Mouse (Mus musculus) left cerebral cortex, postnatal 10 days (tissue): ENCODE measurements around the gene Akap2. TPM values are rescaled to one million over a fixed set of nuclear protein-coding genes. Genes with fewer than 3 reads are reported as not detected.

Experiments
- DNase-seq, 2 experiments: peaks; one replicate each; pipeline ENCODE4 v3.0.0; 2021 to 2022; ENCODE audit warnings: low spot score in 2 of 2, mixed read lengths in 1 of 2; ENCODE audit errors: extremely low spot score in 1 of 2
- intact Hi-C: fragments of 180-260 bp; cut with DNase I; formaldehyde crosslinking; loops from one replicate; pipeline ENCODE4 v1.15.1; 2025
- total RNA-seq, 2 experiments: library from RNA; stranded (reverse); gene quantifications; 2 replicates each; pipeline ENCODE4 v1.2.3; 2021

The Akap2 gene
- total RNA-seq, 2 experiments from 2014 or later, result 36.2 to 38.9 TPM

DNA sequence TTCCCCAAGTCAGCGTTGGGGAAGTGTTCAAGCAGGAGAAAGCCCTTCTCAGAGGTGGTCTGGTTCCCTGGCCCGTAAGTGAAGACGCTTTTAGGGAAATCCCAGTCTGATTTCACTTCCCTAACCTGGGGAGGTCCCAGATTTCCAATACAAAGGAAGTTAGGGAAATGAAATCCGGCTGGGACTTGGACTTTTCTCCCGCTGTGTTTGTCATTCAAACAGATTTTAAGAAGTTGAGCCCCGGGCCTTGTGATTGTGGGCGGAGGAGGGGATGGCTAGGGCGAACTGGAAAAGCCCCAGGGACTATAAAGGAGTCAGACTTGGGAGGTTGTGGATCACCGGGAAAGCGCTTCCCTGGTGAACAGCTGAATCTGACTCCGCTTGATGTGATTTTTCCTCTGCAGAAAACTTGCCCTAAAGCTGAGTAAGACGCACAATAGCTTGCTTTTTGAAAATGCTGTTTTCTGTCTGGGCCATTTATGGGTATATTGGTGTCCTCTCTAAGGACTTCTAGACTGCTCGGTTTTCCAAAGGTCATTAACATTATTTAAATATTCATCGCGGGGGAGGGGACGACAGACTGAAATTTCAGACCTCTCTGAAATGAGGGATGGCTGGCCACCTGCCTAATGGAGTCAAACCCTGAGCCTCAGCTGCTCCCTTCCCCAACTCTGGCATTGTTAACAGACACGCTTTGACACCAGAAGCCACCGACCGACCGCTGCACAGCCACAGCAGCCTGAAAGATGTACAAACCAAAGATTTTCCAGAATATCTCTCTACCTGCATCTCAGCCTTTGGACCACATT is 63.6 kb downstream of the Akap2 start:
- intact Hi-C loops, result no loop called here
- no peak for DNase-seq

DNA sequence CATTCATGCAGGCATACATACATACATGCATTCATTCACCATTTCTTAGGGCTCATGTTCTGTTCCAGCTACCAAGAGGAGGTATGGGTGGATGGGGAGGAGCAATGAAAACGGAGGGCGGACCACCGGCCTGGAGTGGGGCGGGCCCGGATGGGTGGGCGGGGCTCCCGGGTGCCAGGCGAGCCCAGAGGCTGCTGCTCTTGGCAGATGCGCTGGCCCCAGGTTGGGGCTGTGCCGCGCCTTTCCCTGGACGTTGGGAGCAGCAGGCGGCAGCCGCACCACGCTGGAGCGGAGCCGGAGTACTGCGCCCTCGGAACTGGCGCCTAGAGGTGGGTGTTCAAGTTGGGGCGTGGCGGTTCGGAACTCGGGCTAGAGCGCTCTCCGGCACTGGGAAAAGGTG is 64.5 kb downstream of the Akap2 start:
- intact Hi-C loops, result loop anchor here (2.0 kb wide), 1 partner anchor 109 kb away; no protein-coding TSS in a partner anchor
- DNase-seq, result peak in 1 of 2 experiments; percentile 79

DNA sequence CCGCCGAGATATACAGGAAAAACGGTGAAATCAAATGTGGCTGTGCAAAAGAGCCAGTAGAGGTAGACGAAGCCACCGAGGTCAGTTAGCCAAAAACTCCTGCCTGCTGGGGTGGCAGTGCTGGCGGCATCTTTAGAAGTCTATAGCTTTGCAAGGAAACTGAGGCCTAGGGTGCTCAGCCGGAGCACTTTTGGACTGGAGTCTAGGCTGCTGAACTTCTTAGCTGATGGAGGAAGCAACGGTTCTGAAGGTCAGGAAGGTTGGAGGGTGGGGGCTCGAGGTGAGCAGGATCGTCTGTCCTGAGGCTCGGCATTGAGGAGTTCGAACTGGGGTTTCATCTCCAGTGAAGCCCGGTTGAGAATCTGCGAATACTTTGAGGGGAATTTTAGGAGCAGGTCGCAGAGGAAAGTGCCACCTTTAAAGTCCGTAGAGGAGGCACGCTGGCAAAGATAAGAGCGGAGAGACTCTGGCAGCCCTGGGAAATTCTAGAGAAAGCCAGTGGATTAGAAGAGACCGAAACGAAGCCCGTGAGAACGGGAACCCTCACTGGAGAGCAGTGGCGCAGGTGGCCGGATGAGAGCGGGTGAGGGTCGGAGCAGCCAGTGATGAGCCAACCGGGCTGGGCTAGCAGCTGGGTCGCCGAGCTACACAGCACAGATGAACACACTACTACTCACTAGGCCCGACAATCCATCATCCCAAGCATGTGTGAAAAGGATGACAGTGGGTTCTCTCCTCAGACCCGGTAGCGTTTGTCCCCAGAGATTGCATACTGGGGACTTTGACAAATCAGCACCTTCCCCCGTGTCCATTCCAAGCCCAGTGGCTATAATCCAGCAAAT is 65.3 kb downstream of the Akap2 start:
- intact Hi-C loops, result loop anchor here (2.0 kb wide), 1 partner anchor 110 kb away; no protein-coding TSS in a partner anchor

DNA sequence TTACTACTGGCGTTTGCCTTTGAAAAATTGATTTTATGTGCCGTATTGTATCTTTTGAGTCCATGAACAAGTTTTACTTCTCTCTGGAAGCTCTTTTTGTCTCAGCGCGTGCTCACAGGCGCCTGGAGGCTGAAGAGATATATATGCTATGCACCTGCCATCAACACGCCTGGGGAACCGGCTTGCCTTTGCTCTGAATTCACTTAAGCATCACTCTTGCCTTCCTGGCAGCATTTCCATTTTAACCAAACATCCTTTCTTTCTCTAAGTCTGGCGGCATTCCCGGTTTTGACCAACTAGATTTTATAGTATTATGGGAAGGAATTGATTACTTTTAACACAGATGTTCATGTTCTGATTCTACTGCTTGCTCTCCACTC is 65.9 kb downstream of the Akap2 start:
- intact Hi-C loops, result loop anchor here (2.0 kb wide), 1 partner anchor 111 kb away; no protein-coding TSS in a partner anchor
- no peak for DNase-seq

More for the DNA sequence above, 65.3 kb downstream of the Akap2 start:
- DNase-seq, result peak in 1 of 2 experiments; percentile 38

DNA sequence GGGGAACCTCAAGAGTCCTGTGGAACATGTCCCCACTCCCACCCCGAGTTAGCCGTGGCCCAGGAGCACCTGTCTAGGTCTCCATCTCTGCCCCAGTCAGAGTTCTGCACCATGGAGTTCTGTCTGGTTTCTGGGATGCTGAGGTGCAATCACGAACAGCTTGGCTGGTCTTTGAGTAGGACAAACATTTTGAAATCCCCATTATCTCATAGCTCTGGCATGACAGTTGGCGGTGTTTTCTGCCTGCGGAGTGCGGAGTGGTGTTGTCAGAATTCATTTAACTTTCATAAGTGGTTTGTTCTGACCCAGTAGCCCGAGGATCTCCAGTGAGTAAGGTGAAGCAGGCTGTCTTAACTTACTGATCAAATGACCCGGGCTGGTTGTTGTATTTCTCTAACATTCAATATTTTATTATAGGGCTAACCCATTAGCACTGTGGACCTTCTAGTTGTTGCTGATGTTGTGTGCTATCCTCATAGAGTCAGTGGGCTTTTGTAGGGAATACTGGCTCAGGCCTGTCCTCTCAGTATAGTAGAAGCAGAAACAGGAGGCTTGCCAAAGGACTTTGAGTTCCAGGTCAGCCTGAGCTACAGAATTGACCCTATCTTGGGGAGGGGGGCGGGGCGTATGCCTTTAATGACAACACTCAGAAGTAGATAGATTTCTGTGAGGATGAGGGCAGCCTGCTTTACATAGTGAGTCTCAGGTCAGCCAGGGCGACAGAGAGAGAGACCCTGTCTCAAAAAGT is 66.6 kb downstream of the Akap2 start:
- no peak for DNase-seq
- intact Hi-C loops, result loop anchor here (2.0 kb wide), 1 partner anchor 111 kb away; no protein-coding TSS in a partner anchor

DNA sequence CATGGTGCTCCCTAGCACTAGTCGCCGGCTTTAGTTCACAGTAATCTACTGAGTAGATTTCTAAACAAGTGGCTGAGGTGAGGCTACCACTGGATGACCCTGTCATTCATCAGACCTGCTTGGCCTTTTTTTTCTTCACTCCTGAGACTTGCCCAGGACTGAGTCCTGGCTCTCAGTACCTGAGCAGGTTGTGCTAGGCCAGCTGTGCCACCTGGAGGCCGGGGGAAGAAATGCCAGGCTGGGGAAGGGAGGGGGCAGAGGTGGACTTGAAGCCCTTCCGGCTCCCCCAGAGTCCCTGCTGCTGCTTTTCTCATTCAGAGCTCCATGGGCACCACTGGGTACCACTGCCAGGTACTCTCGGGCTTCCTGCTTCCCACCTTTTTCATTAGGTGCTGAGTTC is 71.3 kb downstream of the Akap2 start:
- DNase-seq, result no peak
- intact Hi-C loops, result no loop called here

DNA sequence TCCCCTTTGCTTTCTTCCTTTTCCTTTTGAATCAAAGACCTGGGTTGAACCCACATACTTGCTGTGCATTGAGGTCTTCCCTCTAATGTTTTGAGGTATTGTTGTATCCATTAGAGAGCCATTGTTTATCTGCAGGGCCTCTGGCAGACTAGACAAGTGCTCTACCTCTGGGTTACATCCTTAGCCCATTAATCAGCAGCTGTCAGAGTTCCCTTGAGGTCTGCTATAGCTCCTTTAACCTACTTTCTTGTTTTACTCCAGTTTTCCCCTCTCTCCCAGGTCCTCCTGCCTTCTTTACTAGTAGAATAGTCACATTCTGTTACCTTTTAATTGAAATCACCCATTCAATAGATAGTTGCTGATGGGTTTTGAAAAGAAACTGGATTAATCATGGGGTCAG is 71.7 kb downstream of the Akap2 start:
- intact Hi-C loops, result no loop called here

DNA sequence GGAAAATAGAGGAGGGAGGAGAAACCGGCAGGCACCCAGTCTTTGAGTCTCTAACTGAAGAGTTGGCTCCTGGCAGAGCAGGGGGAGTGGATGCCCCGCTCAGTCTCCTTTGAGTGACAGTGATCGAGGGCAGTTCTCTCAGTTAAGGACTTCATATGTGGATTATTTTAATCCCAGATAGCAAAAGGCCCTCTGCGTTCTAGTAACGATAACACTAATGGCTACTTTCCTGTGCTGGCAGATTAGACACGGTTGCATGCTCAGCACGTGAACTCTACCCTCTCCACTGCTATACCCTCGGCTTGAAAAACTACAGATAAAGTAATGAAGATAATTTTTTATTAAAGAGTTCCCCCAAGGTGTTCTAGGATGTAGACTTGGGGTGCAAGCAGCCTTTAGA is 76.5 kb downstream of the Akap2 start:
- intact Hi-C loops, result no loop called here
- DNase-seq, result no peak

More for the DNA sequence above, 71.7 kb downstream of the Akap2 start:
- no peak for DNase-seq

DNA sequence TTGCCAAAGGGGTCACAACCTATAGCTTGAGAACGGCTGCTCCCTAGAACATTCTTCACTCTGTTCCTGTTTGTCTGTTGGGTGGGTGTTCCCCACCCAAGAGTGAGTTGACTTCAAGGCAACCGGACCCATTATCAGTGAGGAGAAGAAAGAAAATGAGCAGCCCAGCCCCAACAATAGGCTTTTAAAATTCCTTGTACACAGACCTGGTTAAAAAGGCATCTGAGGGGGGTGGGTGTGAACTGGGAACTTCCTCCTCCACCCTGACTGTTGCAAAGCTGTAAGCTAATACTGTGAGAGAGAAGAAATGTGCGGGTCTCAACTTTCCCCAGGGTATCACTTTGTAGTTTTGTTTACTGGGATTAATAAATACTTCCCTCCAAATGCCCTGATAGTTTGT is 77.1 kb downstream of the Akap2 start:
- no peak for DNase-seq
- intact Hi-C loops, result no loop called here

DNA sequence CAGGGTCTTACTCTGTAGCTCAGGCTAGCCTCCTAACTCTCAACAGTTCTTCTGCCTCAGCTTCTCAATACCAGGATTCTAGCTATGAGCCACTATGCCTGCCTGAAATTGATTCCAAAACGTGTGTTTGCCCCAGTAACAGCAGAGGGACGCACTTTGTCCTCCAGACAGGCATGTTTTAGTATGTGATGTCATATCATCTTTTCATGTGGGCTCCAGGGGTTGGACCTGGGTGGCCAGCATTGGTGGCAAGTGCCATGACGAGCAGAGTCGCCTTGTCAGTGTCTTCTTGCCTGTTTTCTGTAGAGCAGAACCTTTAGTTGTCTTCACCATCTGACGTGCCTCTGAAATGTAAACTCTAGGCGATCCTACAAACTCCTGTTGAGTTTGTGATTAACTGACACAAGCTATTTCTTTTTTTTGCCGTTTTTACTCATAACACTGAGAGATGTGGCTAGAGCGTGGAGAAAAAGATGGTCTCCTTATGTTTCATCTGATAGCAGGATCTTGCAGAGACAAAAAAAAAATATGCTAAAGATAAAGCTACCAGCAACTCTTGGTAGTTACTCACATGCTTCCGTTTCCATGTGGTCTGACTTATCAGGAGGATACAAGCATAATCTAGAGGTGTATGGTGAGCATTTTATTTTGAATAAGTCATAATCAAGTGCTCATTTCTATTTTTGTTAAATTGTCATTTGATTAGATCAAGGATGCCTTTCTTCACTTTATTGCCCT is 80.3 kb downstream of the Akap2 start:
- no peak for DNase-seq
- intact Hi-C loops, result no loop called here

DNA sequence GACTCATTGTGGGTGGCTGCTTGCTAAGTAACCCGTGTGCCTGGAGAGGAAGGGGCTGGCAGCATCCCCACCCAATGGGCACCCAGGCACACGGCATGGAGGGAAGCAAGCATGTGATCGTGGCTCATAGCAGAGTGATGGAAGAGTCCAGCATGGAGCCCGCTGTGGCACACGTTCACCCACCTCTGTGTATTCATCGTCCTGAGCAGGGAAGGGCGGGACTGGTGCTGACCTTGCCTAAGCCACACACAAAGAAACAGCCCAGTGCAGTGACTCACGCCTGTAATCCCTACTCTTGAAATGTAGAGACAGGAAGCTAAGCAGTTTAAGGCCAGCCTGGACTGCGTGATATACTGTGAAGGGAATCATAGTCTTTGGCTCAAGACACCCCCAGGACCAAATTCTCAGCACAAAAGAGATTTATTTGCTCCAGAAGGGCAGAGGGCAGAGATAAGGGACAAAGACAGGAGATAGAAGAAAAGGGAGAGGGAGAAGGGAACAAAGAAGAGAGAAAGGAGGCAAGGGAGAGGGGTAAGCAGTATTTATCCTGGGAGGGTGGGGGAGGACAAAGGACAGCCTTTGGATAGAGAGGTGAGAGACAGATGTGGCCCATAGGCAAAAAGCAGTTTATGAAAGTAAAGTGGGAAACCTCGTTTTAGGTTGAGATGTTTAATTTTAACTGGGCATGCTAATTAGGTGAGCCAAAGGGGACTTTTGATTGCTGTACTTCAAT is 81.0 kb downstream of the Akap2 start:
- intact Hi-C loops, result no loop called here
- no peak for DNase-seq

DNA sequence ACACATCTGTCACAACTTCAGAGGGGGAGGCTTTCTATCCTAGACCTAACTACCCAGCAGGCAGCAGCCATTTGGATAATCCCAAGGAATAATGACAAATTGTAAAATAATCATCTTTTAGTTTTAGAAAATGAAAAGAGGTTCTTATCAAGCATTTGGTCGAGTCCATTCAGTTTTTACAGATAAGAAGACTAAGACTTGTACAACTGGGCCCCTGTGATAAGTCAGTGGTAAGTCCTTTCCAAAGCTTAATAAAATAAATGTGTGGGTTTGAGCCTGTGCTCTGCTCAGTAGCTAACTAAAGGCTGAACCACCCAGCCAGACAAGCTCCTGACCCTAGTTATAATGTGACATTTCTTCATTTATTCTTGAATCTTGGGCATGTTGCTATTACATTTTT is 81.8 kb downstream of the Akap2 start:
- intact Hi-C loops, result no loop called here

DNA sequence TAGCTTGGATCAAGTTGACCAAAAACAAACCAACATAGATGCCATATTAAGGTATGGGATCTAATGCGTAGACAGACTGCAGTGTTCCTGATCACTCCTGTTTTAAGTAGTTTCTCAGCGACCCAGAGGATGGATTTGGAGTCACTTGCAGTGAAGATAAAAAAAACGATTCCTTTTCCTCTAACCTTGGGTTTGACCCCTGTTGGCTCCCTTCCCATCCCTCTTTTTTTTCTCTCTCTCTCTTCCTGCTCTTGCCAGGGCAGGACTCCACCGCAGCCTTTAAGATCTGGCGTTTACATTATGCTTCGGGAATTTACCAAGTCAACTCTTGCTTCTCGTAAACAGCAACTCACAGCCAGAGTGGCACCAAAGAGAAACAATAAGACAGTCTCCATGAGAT is 83.8 kb downstream of the Akap2 start:
- no peak for DNase-seq
- intact Hi-C loops, result no loop called here

More for the DNA sequence above, 81.8 kb downstream of the Akap2 start:
- no peak for DNase-seq

DNA sequence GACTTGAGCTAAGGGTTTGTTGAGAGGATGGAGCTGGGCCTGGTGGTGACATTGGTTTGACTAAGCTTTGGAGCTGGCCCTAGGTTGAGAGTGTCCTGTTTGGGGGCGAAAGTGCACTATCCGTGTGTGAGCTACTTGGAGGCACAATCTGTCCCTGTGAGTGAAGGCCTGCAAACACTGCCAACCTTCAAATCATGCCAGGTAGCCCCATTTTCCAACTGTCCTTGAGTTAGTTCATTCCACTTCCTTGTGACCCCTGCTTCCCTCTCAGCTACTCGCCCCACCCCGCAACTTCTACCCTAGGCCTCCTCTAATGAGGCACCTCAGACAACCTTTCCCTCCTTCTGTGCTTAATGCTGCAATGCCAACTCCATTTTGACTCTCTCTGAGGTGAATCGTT is 84.5 kb downstream of the Akap2 start:
- no peak for DNase-seq
- intact Hi-C loops, result no loop called here

DNA sequence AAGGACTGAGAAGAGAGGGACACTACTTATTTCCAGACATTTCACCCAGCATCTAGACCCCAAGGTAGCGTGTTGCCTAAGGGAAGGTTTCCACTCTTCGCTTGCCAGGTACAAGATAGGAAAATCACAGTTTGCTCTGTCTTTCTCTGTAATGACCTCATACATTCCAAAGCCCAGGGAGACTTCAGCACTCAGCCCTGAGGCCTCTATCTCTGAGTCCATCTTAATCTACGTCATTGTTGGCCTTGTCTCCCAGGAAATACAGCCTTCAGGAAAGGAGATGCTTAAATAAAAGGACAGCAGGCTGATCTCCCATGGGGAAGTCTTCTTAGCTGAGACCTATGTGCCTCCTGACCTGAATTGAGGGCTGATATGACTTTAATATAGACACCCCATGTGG is 85.0 kb downstream of the Akap2 start:
- no peak for DNase-seq
- intact Hi-C loops, result no loop called here

DNA sequence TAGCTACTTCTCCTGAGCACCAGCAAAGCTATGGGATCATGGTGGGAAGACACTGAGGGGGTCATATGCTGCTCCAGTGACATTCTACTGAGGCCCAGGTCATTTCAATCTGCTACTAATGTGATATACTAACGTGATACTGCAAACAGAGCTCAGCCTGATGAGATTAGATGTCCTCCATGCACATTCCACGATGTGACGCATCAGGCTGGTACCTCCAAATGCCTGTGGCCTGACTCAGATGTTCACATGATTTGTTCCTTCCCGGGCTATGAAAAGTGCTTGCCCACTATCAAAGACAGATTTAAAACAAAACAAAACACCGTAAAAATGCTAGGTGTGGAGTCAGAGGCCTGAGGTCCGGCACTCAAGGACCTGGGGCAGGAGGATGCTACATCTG is 87.4 kb downstream of the Akap2 start:
- intact Hi-C loops, result no loop called here
- DNase-seq, result no peak

DNA sequence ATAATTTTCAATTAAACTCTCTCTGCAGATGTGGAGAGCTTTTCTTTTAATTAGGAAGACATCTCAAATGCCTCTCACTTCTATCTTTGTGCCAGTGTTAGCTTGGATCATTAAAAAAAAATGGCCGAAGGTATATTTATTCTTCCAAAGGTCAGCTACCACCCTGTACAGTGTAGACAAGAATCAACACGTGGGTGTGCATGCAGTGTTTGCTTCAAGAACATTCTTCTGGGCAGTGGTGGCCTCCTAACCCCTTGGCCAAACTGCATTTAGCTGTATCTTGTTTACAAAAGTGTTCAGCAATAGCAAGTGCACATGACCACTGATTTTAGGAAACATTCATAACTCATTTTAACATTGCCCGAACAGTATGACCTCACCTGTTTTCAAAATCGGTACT is 92.0 kb downstream of the Akap2 start:
- intact Hi-C loops, result no loop called here
- no peak for DNase-seq

DNA sequence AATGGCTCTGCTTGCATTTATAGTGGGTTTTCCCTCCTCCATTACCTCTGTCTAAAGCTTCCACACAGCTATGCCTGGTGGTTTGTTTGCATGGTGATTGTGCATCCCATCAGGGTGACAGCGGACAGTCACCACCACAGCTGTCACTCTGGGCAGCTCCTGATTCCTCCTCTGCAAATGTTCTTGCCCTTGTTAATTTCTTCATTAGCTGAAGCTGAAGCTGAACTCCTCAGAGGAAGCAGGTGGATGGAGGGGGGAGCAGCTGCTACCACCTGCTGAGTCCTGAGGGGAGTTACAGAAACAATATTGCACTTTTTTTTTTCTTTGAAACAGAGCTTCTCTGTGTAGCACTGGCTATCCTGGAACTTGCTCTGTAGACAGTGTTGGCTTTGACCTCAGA is 94.6 kb downstream of the Akap2 start:
- intact Hi-C loops, result no loop called here
- DNase-seq, result no peak
